Mouse (Mus musculus) CD4-positive, CD25-positive, alpha-beta regulatory T cell, adult 2 months (primary cell): ENCODE data around the gene Col27a1.

Source experiments
- DNase-seq: peaks from one replicate; pipeline ENCODE4 v3.0.0-alpha.2; 2012; ENCODE audit warnings: low read depth, low spot score

Gene Col27a1

GRCm38 (mm10) chr4:63213907-63214621, at the start of gene Col27a1:
Gene Col27a1 (plus strand): TSS chr4:63214004.
- DNase-seq: peak; percentile 51

- no peak for DNase-seq
Observed at GRCm38 (mm10) chr4:63165636-63166035, 48.2 kb upstream of the Col27a1 start.

- DNase-seq: no peak
Observed at GRCm38 (mm10) chr4:63166323-63166722, 47.5 kb upstream of the Col27a1 start.

GRCm38 (mm10) chr4:63170061-63170460, 43.7 kb upstream of the Col27a1 start:
- no peak for DNase-seq

- no peak for DNase-seq
Observed at GRCm38 (mm10) chr4:63171122-63171521, 42.7 kb upstream of the Col27a1 start.

GRCm38 (mm10) chr4:63171969-63172685, 41.7 kb upstream of the Col27a1 start, which contains the start of gene Kif12:
Gene Kif12 (minus strand): TSS chr4:63172131.
- no peak for DNase-seq

GRCm38 (mm10) chr4:63181556-63181955, 32.2 kb upstream of the Col27a1 start:
- peak; percentile 21 for DNase-seq

GRCm38 (mm10) chr4:63186281-63186870, 27.4 kb upstream of the Col27a1 start:
- DNase-seq: no peak

- DNase-seq: no peak
Observed at GRCm38 (mm10) chr4:63191641-63192040, 22.2 kb upstream of the Col27a1 start.

- no peak for DNase-seq
Observed at GRCm38 (mm10) chr4:63194366-63194765, 19.4 kb upstream of the Col27a1 start.

- no peak for DNase-seq
Observed at GRCm38 (mm10) chr4:63199366-63199765, 14.4 kb upstream of the Col27a1 start.

GRCm38 (mm10) chr4:63203874-63204273, 9.9 kb upstream of the Col27a1 start:
- DNase-seq: no peak

- no peak for DNase-seq
Observed at GRCm38 (mm10) chr4:63205583-63205982, 8.2 kb upstream of the Col27a1 start.

- peak; percentile 81 for DNase-seq
Observed at GRCm38 (mm10) chr4:63215185-63215992, 1.6 kb downstream of the Col27a1 start.

GRCm38 (mm10) chr4:63215993-63216531, 2.3 kb downstream of the Col27a1 start:
- peak; percentile 36 for DNase-seq

GRCm38 (mm10) chr4:63216566-63216965, 2.8 kb downstream of the Col27a1 start:
- DNase-seq: no peak

- no peak for DNase-seq
Observed at GRCm38 (mm10) chr4:63217513-63217912, 3.7 kb downstream of the Col27a1 start.

GRCm38 (mm10) chr4:63219059-63219458, 5.3 kb downstream of the Col27a1 start:
- no peak for DNase-seq

GRCm38 (mm10) chr4:63219635-63220034, 5.8 kb downstream of the Col27a1 start:
- DNase-seq: no peak

GRCm38 (mm10) chr4:63221096-63221958, 7.5 kb downstream of the Col27a1 start:
- DNase-seq: no peak
